Mouse (Mus musculus) intestine, embryonic 14.5 days (tissue): Measurements from ENCODE around the gene Actl11. TPM values are rescaled to one million over a fixed set of nuclear protein-coding genes. Genes with fewer than 3 reads are reported as not detected.

Experiments used
- ATAC-seq: fragments of 200-750 bp; cut with Nextera tagmentation; replicated peaks from 2 replicates; pipeline ENCODE4 v1.8.0; 2017; ENCODE audit warnings: low read depth, moderate number of reproducible peaks, moderate TSS enrichment, moderate library complexity; ENCODE audit not compliant: low FRiP score, low TSS enrichment
- DNase-seq: peaks from one replicate; pipeline ENCODE4 v3.0.0-alpha.2; 2018; ENCODE audit warnings: low spot score
- H3K27ac ChIP-seq: fragments of 300-500 bp; sonication (generic); 2 replicates; pipeline ENCODE4 v1.5.1; 2014; ENCODE audit warnings: low read depth, mild to moderate bottlenecking, control low read depth
- H3K27me3 ChIP-seq: fragments of 300-500 bp; sonication (generic); replicated peaks from 2 replicates; pipeline ENCODE4 v1.6.1; 2014; ENCODE audit warnings: low read length, control low read depth; ENCODE audit not compliant: control insufficient read depth, insufficient read depth
- H3K36me3 ChIP-seq: fragments of 300-500 bp; sonication (generic); 2 replicates; pipeline ENCODE4 v1.6.1; 2014; ENCODE audit warnings: low read length, control low read depth; ENCODE audit not compliant: control insufficient read depth, insufficient read depth
- H3K4me1 ChIP-seq: fragments of 300-500 bp; sonication (generic); replicated peaks from 2 replicates; pipeline ENCODE4 v1.6.1; 2014; ENCODE audit warnings: low read length, control low read depth, mixed read lengths; ENCODE audit not compliant: control insufficient read depth, insufficient read depth
- H3K4me2 ChIP-seq: fragments of 300-500 bp; sonication (generic); 2 replicates; pipeline ENCODE4 v1.6.1; 2014; ENCODE audit warnings: low read length
- H3K4me3 ChIP-seq: fragments of 300-500 bp; sonication (generic); 2 replicates; pipeline ENCODE4 v1.5.1; 2014; ENCODE audit warnings: low read depth, low read length, control low read depth, mixed read lengths
- H3K9ac ChIP-seq: fragments of 300-500 bp; sonication (generic); 2 replicates; pipeline ENCODE4 v1.6.1; 2014; ENCODE audit warnings: mild to moderate bottlenecking, low read length
- H3K9me3 ChIP-seq: fragments of 300-500 bp; sonication (generic); 2 replicates; pipeline ENCODE4 v1.6.1; 2016; ENCODE audit warnings: low read length, control low read depth; ENCODE audit not compliant: control insufficient read depth
- WGBS: fragments of 180-500 bp; shearing (Covaris S2); extraction: QIAGEN DNeasy Blood & Tissue Kit; methylation state at CpG from one replicate; pipeline ENCODE4 v1.1.7; 2014; 5-methylcytosine and 5-hydroxymethylcytosine counted together
- polyA plus RNA-seq: library from polyadenylated mRNA; unstranded; fragments of >200 nt; fragmentation: Nextera tagmentation; extraction: Ambion mirVana; gene quantifications from 2 replicates; pipeline ENCODE4 v1.2.1, GENCODE M21; 2014

The Actl11 gene
- polyA plus RNA-seq, 1 experiment from 2014 or later, result not detected

GRCm38 (mm10) chr9:107910025-107910769, 18.1 kb upstream of the Actl11 start:
- no peak overlapping the region for H3K9ac ChIP-seq
- no peaks in the 10 kb centered on the region for H3K27me3 ChIP-seq
- ATAC-seq, result no peak
- 73% methylated on average over 15 of the region's 15 CpGs for WGBS
- H3K27ac ChIP-seq, result peak overlapping the region; percentile 43; the same call in 1 of the 2 replicates
- no peaks in the 10 kb centered on the region for H3K9me3 ChIP-seq
- no peak overlapping the region for H3K4me3 ChIP-seq
- H3K4me2 ChIP-seq, result peak overlapping the region; percentile 76
- H3K36me3 ChIP-seq, result peaks cover 5% of the 10 kb centered on the region; the same call in 1 of the 2 replicates
- no peak for DNase-seq
- peaks cover 39% of the 10 kb centered on the region for H3K4me1 ChIP-seq

DNA sequence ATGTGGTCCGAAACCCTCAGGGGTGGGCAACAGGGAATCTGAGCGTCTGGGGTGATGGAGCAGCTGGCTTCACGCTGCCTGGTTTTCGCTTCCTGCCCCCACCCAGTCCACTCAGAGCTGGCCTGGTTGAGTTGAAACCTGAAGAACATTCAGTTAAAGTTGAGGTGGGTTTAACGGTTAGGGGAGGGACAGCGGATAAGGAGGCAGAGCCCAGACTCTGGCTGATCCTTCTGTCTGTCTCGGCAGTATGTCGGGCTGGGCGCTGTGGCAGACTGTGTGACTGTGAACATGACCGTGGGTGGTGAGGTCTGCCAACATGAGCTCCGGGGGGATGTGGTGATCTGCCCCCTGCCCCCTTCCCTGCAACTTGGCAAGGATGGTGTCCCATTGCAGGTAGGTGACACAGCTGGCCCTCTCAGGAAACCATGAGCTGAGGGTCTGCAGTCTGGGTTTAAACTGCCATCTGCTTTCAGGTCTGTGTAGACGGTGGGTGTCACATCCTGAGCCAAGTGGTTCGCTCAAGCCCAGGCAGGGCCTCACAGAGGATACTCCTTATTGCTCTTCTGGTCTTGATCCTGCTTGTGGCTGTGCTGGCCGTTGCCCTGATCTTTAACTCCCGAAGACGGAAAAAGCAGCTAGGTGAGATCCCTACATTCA, 13.4 kb upstream of the Actl11 start:
- no peak overlapping the region for H3K9ac ChIP-seq
- no peak for DNase-seq
- no peaks in the 10 kb centered on the region for H3K9me3 ChIP-seq
- H3K4me1 ChIP-seq, result peaks cover 14% of the 10 kb centered on the region
- H3K4me2 ChIP-seq, result no peak overlapping the region
- no peak overlapping the region for H3K27ac ChIP-seq
- no peak for ATAC-seq
- WGBS, result 80% methylated on average over 16 of the region's 16 CpGs
- H3K36me3 ChIP-seq, result peaks cover 8% of the 10 kb centered on the region; the same call in 1 of the 2 replicates
- no peak overlapping the region for H3K4me3 ChIP-seq
- H3K27me3 ChIP-seq, result no peaks in the 10 kb centered on the region

DNA sequence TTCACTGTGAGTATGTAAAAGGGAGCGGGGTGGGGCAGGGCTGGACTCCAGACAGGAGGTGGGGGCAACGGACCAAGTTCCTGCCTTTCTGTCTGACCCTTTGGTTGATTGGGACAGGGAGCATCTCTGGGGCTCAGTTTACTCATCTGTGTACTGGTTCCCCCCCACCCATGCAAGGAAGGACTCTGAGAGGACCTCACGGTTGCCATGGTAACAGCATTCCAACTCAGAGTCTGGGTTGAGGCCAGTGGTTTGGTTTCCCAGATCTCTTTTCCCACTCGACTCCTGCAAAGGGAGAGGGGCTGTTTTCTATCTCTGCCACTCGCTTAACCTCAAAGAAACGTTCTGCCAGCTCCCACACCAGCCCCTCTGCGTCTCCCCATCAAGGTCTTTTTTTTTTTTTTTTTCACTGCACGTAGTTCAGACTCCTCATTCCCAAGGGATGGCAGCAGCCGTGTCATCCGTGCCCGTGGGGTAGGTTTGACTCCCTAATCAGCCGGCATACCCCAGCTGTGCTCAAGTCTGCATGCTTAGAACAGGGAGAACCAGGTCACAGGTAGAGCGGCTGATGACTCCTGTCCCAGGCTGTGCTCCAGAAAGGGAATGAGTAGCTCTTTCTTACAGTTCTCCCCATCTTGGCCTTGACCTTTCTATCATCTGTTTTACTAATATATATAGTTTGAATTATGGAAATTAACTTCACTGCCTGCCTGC, 10.2 kb upstream of the Actl11 start:
- Histone ChIP-seq H3K9me3 (no peaks in the 10 kb centered on the region), H3K36me3 (0 out of 2 replicates have a peak, but pooled peaks cover 3% of the 10 kb centered on the region), H3K4me2 (no peak overlapping the region), H3K27ac (no peak overlapping the region; the same call in 1 of the 2 replicates), H3K27me3 (no peaks in the 10 kb centered on the region), H3K4me1 (peaks cover 8% of the 10 kb centered on the region; the same call in 1 of the 2 replicates), H3K9ac (no peak overlapping the region), H3K4me3 (no peak overlapping the region)
- no peak for DNase-seq
- peak; percentile 45 for ATAC-seq
- WGBS, result 30% methylated on average over 13 of the region's 13 CpGs

DNA sequence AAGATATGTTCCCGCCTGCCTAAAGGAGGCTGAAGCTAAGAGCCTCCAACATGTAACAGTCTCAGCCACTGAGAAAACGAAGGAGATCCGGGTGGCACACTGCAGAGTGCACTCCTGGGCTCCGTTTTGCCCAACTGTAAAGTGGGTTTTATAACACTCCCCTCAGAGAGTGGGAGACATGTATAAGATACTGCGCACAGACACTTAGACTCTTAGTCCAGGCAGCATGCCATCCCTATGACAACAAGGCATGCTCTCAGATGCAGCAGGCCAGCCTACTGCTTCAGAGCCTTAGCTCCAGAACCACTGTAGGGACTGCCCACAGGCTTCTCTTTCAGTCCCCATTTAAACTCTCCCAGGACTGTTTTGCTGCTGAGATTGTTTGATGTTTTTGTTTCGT, 9.4 kb upstream of the Actl11 start:
- no peak overlapping the region for H3K4me2 ChIP-seq
- H3K9me3 ChIP-seq, result no peaks in the 10 kb centered on the region
- no peak overlapping the region for H3K4me3 ChIP-seq
- no peak for ATAC-seq
- WGBS, result 80% methylated on average over 6 of the region's 6 CpGs
- no peak overlapping the region for H3K9ac ChIP-seq
- H3K27me3 ChIP-seq, result no peaks in the 10 kb centered on the region
- peaks cover 8% of the 10 kb centered on the region; the same call in 1 of the 2 replicates for H3K4me1 ChIP-seq
- H3K36me3 ChIP-seq, result 0 out of 2 replicates have a peak, but pooled peaks cover 3% of the 10 kb centered on the region
- no peak overlapping the region for H3K27ac ChIP-seq
- no peak for DNase-seq

DNA sequence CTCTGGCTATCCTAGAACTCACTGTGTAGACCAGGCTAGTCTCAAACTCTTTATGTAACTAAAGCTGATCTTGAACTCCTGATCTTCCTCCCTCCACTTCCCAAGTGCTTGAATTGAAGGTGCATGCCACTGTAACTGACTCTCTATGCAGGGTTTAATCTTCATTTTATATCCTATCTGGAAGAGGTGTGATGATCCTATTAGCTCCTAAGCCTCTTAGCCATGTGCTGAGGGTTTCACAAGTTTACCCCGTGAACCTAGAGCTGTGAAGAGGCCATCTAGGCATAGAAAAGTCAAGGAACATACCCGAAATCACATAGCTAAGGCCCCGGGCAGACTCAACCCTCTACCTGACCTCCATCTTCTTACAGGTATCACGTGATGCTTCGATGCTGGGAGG, 8.8 kb upstream of the Actl11 start:
- 88% methylated on average over 5 of the region's 5 CpGs for WGBS
- ATAC-seq (no peak), DNase-seq (no peak)
- Histone ChIP-seq H3K4me1 (peaks cover 8% of the 10 kb centered on the region; the same call in 1 of the 2 replicates), H3K27me3 (no peaks in the 10 kb centered on the region), H3K9me3 (no peaks in the 10 kb centered on the region), H3K4me3 (no peak overlapping the region), H3K4me2 (no peak overlapping the region), H3K9ac (no peak overlapping the region), H3K36me3 (0 out of 2 replicates have a peak, but pooled peaks cover 3% of the 10 kb centered on the region), H3K27ac (no peak overlapping the region)

DNA sequence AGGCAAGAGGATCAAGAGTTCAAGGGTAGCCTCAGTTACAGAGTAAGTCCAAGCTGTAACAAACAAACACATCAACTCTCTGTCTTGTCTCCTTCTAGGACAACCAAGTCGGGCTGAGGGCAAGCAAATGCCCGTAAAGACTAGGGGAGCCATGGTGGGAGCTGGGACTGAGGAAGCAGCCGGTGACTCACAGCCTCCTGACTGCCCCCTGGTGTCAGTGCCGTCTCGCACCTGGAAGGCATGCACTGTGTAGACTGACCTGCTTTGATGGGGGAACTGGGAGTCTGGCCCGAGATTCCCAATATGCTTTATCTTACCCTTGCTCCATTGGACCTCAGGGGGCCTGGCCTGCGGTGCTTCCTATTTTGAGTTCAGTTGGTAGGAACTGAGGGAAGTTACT, 5.2 kb upstream of the Actl11 start:
- H3K9ac ChIP-seq, result no peak overlapping the region
- ATAC-seq (0 out of 2 replicates have a peak, but pooled peaks have one; percentile 57), DNase-seq (peak; percentile 62)
- H3K27ac ChIP-seq, result no peak overlapping the region
- no peaks in the 10 kb centered on the region for H3K36me3 ChIP-seq
- peaks cover 8% of the 10 kb centered on the region; the same call in 1 of the 2 replicates for H3K4me1 ChIP-seq
- H3K4me3 ChIP-seq, result no peak overlapping the region
- 30% methylated on average over 7 of the region's 7 CpGs for WGBS
- no peaks in the 10 kb centered on the region for H3K9me3 ChIP-seq
- no peak overlapping the region for H3K4me2 ChIP-seq
- no peaks in the 10 kb centered on the region for H3K27me3 ChIP-seq

- no peaks in the 10 kb centered on the region for H3K27me3 ChIP-seq
- H3K9me3 ChIP-seq, result no peaks in the 10 kb centered on the region
- no peak for ATAC-seq
- H3K4me3 ChIP-seq, result no peak overlapping the region
- H3K4me2 ChIP-seq, result no peak overlapping the region
- no peak overlapping the region for H3K27ac ChIP-seq
- H3K36me3 ChIP-seq, result no peaks in the 10 kb centered on the region
- no peak for DNase-seq
- 39% methylated on average over 6 of the region's 6 CpGs for WGBS
- no peak overlapping the region for H3K9ac ChIP-seq
- peaks cover 7% of the 10 kb centered on the region; the same call in 1 of the 2 replicates for H3K4me1 ChIP-seq
These were observed 4.3 kb upstream of the Actl11 start for GRCm38 (mm10) chr9:107923956-107924355.

GRCm38 (mm10) chr9:107925251-107925650, 3.0 kb upstream of the Actl11 start:
- 48% methylated on average over 3 of the region's 3 CpGs for WGBS

More at GRCm38 (mm10) chr9:107925251-107925650, 3.0 kb upstream of the Actl11 start:
- H3K27me3 ChIP-seq, result no peaks in the 10 kb centered on the region
- ATAC-seq (no peak), DNase-seq (no peak)
- no peak overlapping the region for H3K27ac ChIP-seq
- H3K36me3 ChIP-seq, result no peaks in the 10 kb centered on the region
- no peak overlapping the region for H3K4me3 ChIP-seq
- H3K9me3 ChIP-seq, result no peaks in the 10 kb centered on the region
- peaks cover 7% of the 10 kb centered on the region; the same call in 1 of the 2 replicates for H3K4me1 ChIP-seq
- H3K9ac ChIP-seq, result no peak overlapping the region
- H3K4me2 ChIP-seq, result no peak overlapping the region
